Comparison of ENCODE assay signal across 20 mouse cellular contexts in genomic region chr12:99010044-99010443, GRCm38 (mm10).
DNase-seq lines count a peak whose midpoint lies in the region; ATAC-seq lines count a peak whose summit lies in the region.
"Had no signal": no experiment of that assay in that cellular context is flagged by ENCODE, and none has a peak within 500 bp of the region (broad histone marks: within the 10 kb centered on the region; RNA-seq: fewer than 3 reads in every experiment).

No protein-coding gene starts in this region.

- H3K9me3 ChIP-seq in hindbrain, embryonic 11.5 days (ENCODE audit: control insufficient read depth, low read length): no peaks in the 10 kb centered on the region
- no peaks in the 10 kb centered on the region for H3K9me3 ChIP-seq in hindbrain, embryonic 16.5 days (ENCODE audit: control insufficient read depth, low read length)
- no peaks in the 10 kb centered on the region for H3K9me3 ChIP-seq in forebrain, embryonic 11.5 days (ENCODE audit: control insufficient read depth, low read length)
- H3K9me3 ChIP-seq in forebrain, embryonic 16.5 days (ENCODE audit: control insufficient read depth, low read length): no peaks in the 10 kb centered on the region; the same call in 1 of the 2 replicates
- no peaks in the 10 kb centered on the region for H3K9me3 ChIP-seq in midbrain, embryonic 14.5 days (ENCODE audit: control insufficient read depth, low read length)
- H3K9me3 ChIP-seq: embryonic facial prominence, embryonic 15.5 days; hindbrain, embryonic 15.5 days; limb, embryonic 15.5 days; neural tube, embryonic 13.5 days; stomach, embryonic 15.5 days had no signal

- ATAC-seq in hindbrain, embryonic 11.5 days (ENCODE audit: low FRiP score): no peak
- no peak for ATAC-seq in hindbrain, embryonic 16.5 days
- ATAC-seq in forebrain, embryonic 11.5 days (replicated peaks; ENCODE audit: low FRiP score): no peak
- no peak for ATAC-seq in forebrain, embryonic 16.5 days
- no peak for ATAC-seq in midbrain, embryonic 14.5 days (ENCODE audit: low FRiP score, low TSS enrichment)
- ATAC-seq: lung, postnatal 0 days had no signal

- no peak overlapping the region for H3K9ac ChIP-seq in hindbrain, embryonic 11.5 days (ENCODE audit: low read depth, low read length)
- no peak overlapping the region for H3K9ac ChIP-seq in hindbrain, embryonic 16.5 days (ENCODE audit: low read depth, low read length)
- H3K9ac ChIP-seq in forebrain, embryonic 11.5 days (ENCODE audit: low read length): no peak overlapping the region
- no peak overlapping the region for H3K9ac ChIP-seq in forebrain, embryonic 16.5 days (replicated peaks; ENCODE audit: low read depth, low read length)
- H3K9ac ChIP-seq in midbrain, embryonic 14.5 days (replicated peaks; ENCODE audit: low read length): no peak overlapping the region
- H3K9ac ChIP-seq: embryonic facial prominence, embryonic 15.5 days; hindbrain, embryonic 15.5 days; limb, embryonic 15.5 days; neural tube, embryonic 13.5 days; stomach, embryonic 15.5 days had no signal

- H3K4me3 ChIP-seq in hindbrain, embryonic 11.5 days (ENCODE audit: low read depth, low read length): no peak overlapping the region
- no peak overlapping the region for H3K4me3 ChIP-seq in hindbrain, embryonic 16.5 days (ENCODE audit: low read length)
- no peak overlapping the region for H3K4me3 ChIP-seq in forebrain, embryonic 11.5 days (ENCODE audit: low read depth, low read length)
- H3K4me3 ChIP-seq in forebrain, embryonic 16.5 days (replicated peaks; ENCODE audit: low read length): no peak overlapping the region
- no peak overlapping the region for H3K4me3 ChIP-seq in midbrain, embryonic 14.5 days (replicated peaks; ENCODE audit: low read depth, low read length)
- H3K4me3 ChIP-seq: embryonic facial prominence, embryonic 15.5 days; hindbrain, embryonic 15.5 days; limb, embryonic 15.5 days; neural tube, embryonic 13.5 days; stomach, embryonic 15.5 days had no signal

- H3K27me3 ChIP-seq in hindbrain, embryonic 11.5 days (ENCODE audit: control insufficient read depth, insufficient read depth, low read length): no peaks in the 10 kb centered on the region
- no peaks in the 10 kb centered on the region for H3K27me3 ChIP-seq in hindbrain, embryonic 16.5 days (replicated peaks; ENCODE audit: control insufficient read depth, insufficient read depth, low read length)
- H3K27me3 ChIP-seq in forebrain, embryonic 11.5 days (ENCODE audit: control insufficient read depth, insufficient read depth, low read length): no peaks in the 10 kb centered on the region
- H3K27me3 ChIP-seq in forebrain, embryonic 16.5 days (replicated peaks; ENCODE audit: control insufficient read depth, insufficient read depth, low read length): no peaks in the 10 kb centered on the region
- no peaks in the 10 kb centered on the region for H3K27me3 ChIP-seq in midbrain, embryonic 14.5 days (ENCODE audit: control insufficient read depth, insufficient read depth, low read length)
- H3K27me3 ChIP-seq: embryonic facial prominence, embryonic 15.5 days; hindbrain, embryonic 15.5 days; limb, embryonic 15.5 days; neural tube, embryonic 13.5 days; stomach, embryonic 15.5 days had no signal

- H3K36me3 ChIP-seq in hindbrain, embryonic 11.5 days (ENCODE audit: control insufficient read depth, insufficient read depth, low read length): no peaks in the 10 kb centered on the region
- H3K36me3 ChIP-seq in hindbrain, embryonic 16.5 days (ENCODE audit: control insufficient read depth, insufficient read depth, low read length): no peaks in the 10 kb centered on the region
- no peaks in the 10 kb centered on the region for H3K36me3 ChIP-seq in forebrain, embryonic 11.5 days (ENCODE audit: control insufficient read depth, insufficient read depth, low read length)
- no peaks in the 10 kb centered on the region for H3K36me3 ChIP-seq in forebrain, embryonic 16.5 days (ENCODE audit: control insufficient read depth, insufficient read depth)
- H3K36me3 ChIP-seq in midbrain, embryonic 14.5 days (ENCODE audit: control insufficient read depth, insufficient read depth, low read length): no peaks in the 10 kb centered on the region
- H3K36me3 ChIP-seq: embryonic facial prominence, embryonic 15.5 days; hindbrain, embryonic 15.5 days; limb, embryonic 15.5 days; neural tube, embryonic 13.5 days; stomach, embryonic 15.5 days had no signal

- peak overlapping the region; percentile 87 for H3K27ac ChIP-seq in hindbrain, embryonic 11.5 days (ENCODE audit: low read depth, low read length)
- no peak overlapping the region for H3K27ac ChIP-seq in hindbrain, embryonic 16.5 days (ENCODE audit: low read depth, low read length)
- peak overlapping the region; percentile 94 for H3K27ac ChIP-seq in forebrain, embryonic 11.5 days (ENCODE audit: low read depth, low read length)
- peak overlapping the region; percentile 71 for H3K27ac ChIP-seq in forebrain, embryonic 16.5 days (ENCODE audit: low read length)
- H3K27ac ChIP-seq in midbrain, embryonic 14.5 days (replicated peaks; ENCODE audit: low read depth, low read length): peak overlapping the region; percentile 72
- H3K27ac ChIP-seq: embryonic facial prominence, embryonic 15.5 days; limb, embryonic 15.5 days; neural tube, embryonic 13.5 days; stomach, embryonic 15.5 days had no signal

- peak; percentile 12 for DNase-seq in hindbrain, embryonic 11.5 days (ENCODE audit: low spot score)
- DNase-seq in forebrain, embryonic 11.5 days (ENCODE audit: low spot score): peak; percentile 53
- DNase-seq in midbrain, embryonic 14.5 days: no peak
- no peak for DNase-seq in thymus, postnatal 25 days
- no peak for DNase-seq in kidney, postnatal 25 days
- DNase-seq in c-Kit-positive CD71-positive TER-119-positive erythroid progenitor cells, embryonic 14.5 days (ENCODE audit: low spot score): no peak
- DNase-seq: B cell, adult 2 months; cerebellum, adult 9-11 months; gastrocnemius, postnatal 36 days; kidney, adult 11 months; kidney, postnatal 36 days; right cerebral cortex, postnatal 25 days had no signal

- H3K4me2 ChIP-seq in hindbrain, embryonic 11.5 days (replicated peaks; ENCODE audit: low read depth, low read length): no peak overlapping the region
- H3K4me2 ChIP-seq in hindbrain, embryonic 16.5 days (ENCODE audit: low read length): no peak overlapping the region
- H3K4me2 ChIP-seq in forebrain, embryonic 11.5 days (ENCODE audit: low read depth, low read length, severe bottlenecking): no peak overlapping the region
- no peak overlapping the region for H3K4me2 ChIP-seq in forebrain, embryonic 16.5 days (ENCODE audit: low read length)
- H3K4me2 ChIP-seq in midbrain, embryonic 14.5 days (ENCODE audit: low read length): no peak overlapping the region
- H3K4me2 ChIP-seq: embryonic facial prominence, embryonic 15.5 days; hindbrain, embryonic 15.5 days; limb, embryonic 15.5 days; neural tube, embryonic 13.5 days; stomach, embryonic 15.5 days had no signal

- 75% methylated on average over 6 of the region's 6 CpGs for WGBS in hindbrain, embryonic 11.5 days
- 61% methylated on average over 6 of the region's 6 CpGs for WGBS in hindbrain, embryonic 16.5 days
- 57% methylated on average over 6 of the region's 6 CpGs for WGBS in forebrain, embryonic 11.5 days
- 45% methylated on average over 6 of the region's 6 CpGs for WGBS in forebrain, embryonic 16.5 days
- 44% methylated on average over 6 of the region's 6 CpGs for WGBS in midbrain, embryonic 14.5 days

- peaks cover 3% of the 10 kb centered on the region for H3K4me1 ChIP-seq in hindbrain, embryonic 11.5 days (replicated peaks; ENCODE audit: control insufficient read depth, insufficient read depth, low read length)
- H3K4me1 ChIP-seq in hindbrain, embryonic 16.5 days (ENCODE audit: control insufficient read depth, insufficient read depth, low read depth, low read length): peaks cover 16% of the 10 kb centered on the region
- H3K4me1 ChIP-seq in forebrain, embryonic 11.5 days (replicated peaks; ENCODE audit: control insufficient read depth, insufficient read depth, low read length): peaks cover 11% of the 10 kb centered on the region; the same call in 1 of the 2 replicates
- peaks cover 22% of the 10 kb centered on the region for H3K4me1 ChIP-seq in forebrain, embryonic 16.5 days (replicated peaks; ENCODE audit: control insufficient read depth, insufficient read depth, low read length)
- H3K4me1 ChIP-seq in midbrain, embryonic 14.5 days (ENCODE audit: control insufficient read depth, insufficient read depth, low read length): peaks cover 33% of the 10 kb centered on the region
- H3K4me1 ChIP-seq: stomach, embryonic 15.5 days had no signal

Comparison
In these comparisons a context has a peak if more than half of its experiments do, and no peak if none do; other contexts are left out.
1. DNase-seq: peak in hindbrain, embryonic 11.5 days (single experiment) and forebrain, embryonic 11.5 days (single experiment); none in midbrain, embryonic 14.5 days (single experiment), thymus, postnatal 25 days (single experiment), kidney, postnatal 25 days (0 of 2) and c-Kit-positive CD71-positive TER-119-positive erythroid progenitor cells, embryonic 14.5 days (single experiment).